Mouse (Mus musculus) left cerebral cortex, adult 2 months (tissue): ENCODE measurements at regions not wholly inside any gene's neighbourhood (a gene's known extent, or its start where the extent isn't known, plus 50 kb on each side); places are given as distances from the start of the nearest gene placed in this dataset.
A peak's percentile ranks its signal among the peaks of the same experiment; 100 is the strongest.
"Not testable (repeated sequence)": the region's sequence is repeated elsewhere in the genome, so short reads cannot be mapped to it uniquely, and the experiment has no call there.

Source experiments
- DNase-seq, 2 experiments: peaks; one replicate each; pipeline ENCODE4 v3.0.0; 2021 to 2022; ENCODE audit warnings: low spot score in 2 of 2, mixed read lengths in 1 of 2; ENCODE audit errors: extremely low spot score in 1 of 2
- H3K27ac ChIP-seq: fragments of 200-600 bp; 2 replicates; pipeline ENCODE4 v1.8.1; 2022
- H3K4me3 ChIP-seq: fragments of 200-600 bp; 2 replicates; pipeline ENCODE4 v1.8.1; 2022
- CTCF ChIP-seq: fragments of 200-600 bp; IDR thresholded peaks from 2 replicates; pipeline ENCODE4 v1.8.1; 2022; ENCODE audit warnings: antibody characterized with exemption, mild to moderate bottlenecking, moderate library complexity
- intact Hi-C: fragments of 180-260 bp; cut with DNase I; formaldehyde crosslinking; loops from one replicate; pipeline ENCODE4 v1.15.1; 2025

DNA sequence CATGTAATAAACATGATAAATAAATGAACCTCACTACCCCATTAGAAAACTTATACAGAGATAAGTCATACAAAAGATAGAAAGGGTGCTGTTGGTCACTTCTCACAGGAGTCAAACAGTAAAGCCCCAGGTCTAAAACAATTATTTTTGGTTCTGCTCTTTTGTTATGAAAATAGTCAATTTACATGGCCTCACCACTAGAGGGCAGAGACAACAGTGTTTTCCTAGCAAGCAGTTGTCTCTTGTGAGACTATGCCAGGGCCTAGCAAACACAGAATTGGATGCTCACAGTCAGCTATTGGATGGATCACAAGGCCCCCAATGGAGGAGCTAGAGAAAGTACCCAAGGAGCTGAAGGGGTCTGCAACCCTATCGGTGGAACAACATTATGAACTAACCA, 96.3 kb upstream of the 4930550L24Rik start:
- peak; percentile 60 for TF ChIP-seq CTCF
- not testable (repeated sequence) for H3K4me3 ChIP-seq, H3K27ac ChIP-seq, DNase-seq
- intact Hi-C loops: loop anchor here (1.0 to 5.0 kb wide), 2 partner anchors 322 to 359 kb away; no protein-coding TSS in a partner anchor
